Mouse (Mus musculus): Measurements from ENCODE around the gene Chat.

GRCm38 (mm10) chr14:32412075-32412474, 53.7 kb downstream of the Chat start:
- no peak for TF ChIP-seq POLR2A (IDR thresholded peaks at IDR 0.05; ENCODE audit: low read depth, low read length)
- TF ChIP-seq CTCF (IDR thresholded peaks at IDR 0.05; ENCODE audit: extremely low read depth, insufficient read depth, insufficient read length, insufficient replicate concordance) = no peak
